Mouse (Mus musculus) liver, embryonic 14.5 days (tissue): Measurements from ENCODE around the gene Pus10. TPM values are rescaled to one million over a fixed set of nuclear protein-coding genes. Genes with fewer than 3 reads are reported as not detected.

Experiments
- ATAC-seq: fragments of 200-750 bp; cut with Nextera tagmentation; 2 replicates; pipeline ENCODE4 v1.8.0; 2017; ENCODE audit warnings: moderate number of reproducible peaks, mild to moderate bottlenecking, moderate library complexity; ENCODE audit not compliant: insufficient read depth
- DNase-seq, 3 experiments: peaks; one replicate each; pipeline ENCODE4 v3.0.0-alpha.2; 2012 to 2013; ENCODE audit warnings: low read depth in 3 of 3, low spot score in 3 of 3
- H3K27ac ChIP-seq: fragments of 300-500 bp; sonication (generic); 2 replicates; pipeline ENCODE4 v1.5.1; 2014; ENCODE audit warnings: moderate library complexity, mild to moderate bottlenecking, control low read depth, inconsistent platforms
- H3K27me3 ChIP-seq: fragments of 300-500 bp; sonication (generic); 2 replicates; pipeline ENCODE4 v1.6.1; 2014; ENCODE audit warnings: mild to moderate bottlenecking, low read length, moderate library complexity; ENCODE audit not compliant: control insufficient read depth, insufficient read depth
- H3K36me3 ChIP-seq: fragments of 300-500 bp; sonication (generic); replicated peaks from 2 replicates; pipeline ENCODE4 v1.6.1; 2014; ENCODE audit warnings: low read depth; ENCODE audit not compliant: control insufficient read depth, insufficient read depth
- H3K4me1 ChIP-seq, 2 experiments: fragments of 200-500 bp in 1 of 2; fragments of 300-500 bp in 1 of 2; sonication (generic) in 1 of 2; replicated peaks; 2 replicates each; pipeline ENCODE4 v1.6.1; 2012 to 2014; ENCODE audit warnings: antibody characterized with exemption in 1 of 2, inconsistent platforms in 1 of 2, low read length in 1 of 2; ENCODE audit not compliant: control insufficient read depth in 2 of 2, insufficient read depth in 2 of 2
- H3K4me2 ChIP-seq: fragments of 300-500 bp; sonication (generic); 2 replicates; pipeline ENCODE4 v1.6.1; 2014; ENCODE audit warnings: low read depth, mild to moderate bottlenecking, control low read depth, moderate library complexity
- H3K4me3 ChIP-seq, 2 experiments: fragments of 200-500 bp in 1 of 2; fragments of 300-500 bp in 1 of 2; sonication (generic) in 1 of 2; 2 replicates each; pipeline ENCODE4 v1.5.1; 2012 to 2014; ENCODE audit warnings: low read depth in 2 of 2, low read length in 2 of 2, mild to moderate bottlenecking in 2 of 2, control low read depth in 1 of 2, inconsistent platforms in 1 of 2, moderate library complexity in 1 of 2; ENCODE audit not compliant: insufficient read depth in 1 of 2
- H3K9ac ChIP-seq: fragments of 300-500 bp; sonication (generic); replicated peaks from 2 replicates; pipeline ENCODE4 v1.6.1; 2014; ENCODE audit warnings: mild to moderate bottlenecking, control low read depth, moderate library complexity
- H3K9me3 ChIP-seq: fragments of 300-500 bp; sonication (generic); 2 replicates; pipeline ENCODE4 v1.6.1; 2016; ENCODE audit warnings: low read length, mixed read lengths; ENCODE audit not compliant: control insufficient read depth
- CTCF ChIP-seq: IDR thresholded peaks from 2 replicates; pipeline ENCODE4 v1.5.1; 2016; ENCODE audit warnings: antibody characterized with exemption, low read depth, control low read depth
- EP300 ChIP-seq: IDR thresholded peaks from 2 replicates; pipeline ENCODE4 v1.6.1; 2016; ENCODE audit warnings: antibody characterized with exemption, low read depth
- WGBS: fragments of 180-500 bp; shearing (Covaris S2); extraction: QIAGEN DNeasy Blood & Tissue Kit; methylation state at CpG from one replicate; pipeline ENCODE4 v1.1.7; 2014; ENCODE audit not compliant: insufficient replicate concordance; 5-methylcytosine and 5-hydroxymethylcytosine counted together
- polyA plus RNA-seq, 2 experiments: library from polyadenylated mRNA; depleted of rRNA in 1 of 2; stranded (reverse) in 1 of 2; unstranded in 1 of 2; fragments of >200 nt; fragmentation: Nextera tagmentation in 1 of 2; extraction: Ambion mirVana in 1 of 2; gene quantifications; 2 replicates each; pipeline versions ENCODE4 v1.2.1 to v1.2.3; 2012 to 2014

Pus10 gene
- polyA plus RNA-seq, 2 experiments: 6.1 to 13.6 TPM

DNA sequence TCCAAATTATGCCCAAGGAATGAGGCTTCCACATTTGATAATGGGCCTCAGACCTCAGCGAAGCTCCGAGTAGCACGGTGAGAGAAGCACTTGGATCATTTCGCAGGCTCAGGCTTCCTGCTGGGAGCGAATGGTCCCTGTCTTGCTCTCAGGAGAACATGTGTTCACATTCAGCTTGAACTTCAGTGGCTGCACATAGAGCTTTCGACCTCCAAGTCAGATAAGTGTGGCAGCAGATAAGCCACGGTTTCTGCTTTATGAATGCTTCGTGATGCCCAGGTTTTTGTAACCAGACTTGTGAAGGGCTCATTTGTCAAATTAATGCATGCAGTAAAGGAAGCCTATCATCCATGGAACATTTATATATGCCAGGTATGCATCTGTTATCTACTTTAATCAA lies 30.9 kb upstream of the Pus10 start:
- H3K4me3 ChIP-seq: no peak overlapping the region
- ATAC-seq (no peak), DNase-seq (no peak)
- no peaks in the 10 kb centered on the region for H3K27me3 ChIP-seq
- peaks cover 4 to 9% of the 10 kb centered on the region in 2 experiments; a peak in 3 of 4 replicates for H3K4me1 ChIP-seq
- 47% methylated on average over 8 of the region's 8 CpGs for WGBS
- H3K9me3 ChIP-seq: no peaks in the 10 kb centered on the region
- H3K4me2 ChIP-seq: no peak overlapping the region
- no peak overlapping the region for H3K9ac ChIP-seq
- no peaks in the 10 kb centered on the region for H3K36me3 ChIP-seq
- no peak for TF ChIP-seq EP300
- no peak for TF ChIP-seq CTCF
- no peak overlapping the region for H3K27ac ChIP-seq

DNA sequence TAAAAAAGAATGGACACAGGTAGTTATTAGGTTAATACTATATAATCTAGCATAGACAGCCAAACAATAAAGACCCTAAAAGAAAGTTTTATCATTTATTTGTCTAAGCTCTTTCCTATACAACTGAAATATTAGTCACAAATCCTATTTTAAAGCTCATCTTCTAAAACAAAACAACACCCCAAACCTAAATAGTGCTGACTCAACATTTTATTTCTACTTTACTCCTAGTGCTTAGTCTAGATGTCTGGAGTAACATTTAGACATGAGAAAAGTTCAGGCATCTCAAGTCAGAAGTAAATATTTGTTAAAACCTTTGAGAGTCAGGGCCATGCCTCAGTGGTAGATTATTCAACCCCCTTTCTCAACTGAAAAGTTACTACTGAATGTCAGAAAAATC lies 18.0 kb upstream of the Pus10 start:
- H3K27ac ChIP-seq: no peak overlapping the region
- peaks cover 4% of the 10 kb centered on the region for H3K36me3 ChIP-seq
- no peak overlapping the region for H3K9ac ChIP-seq
- no peak for DNase-seq
- H3K4me2 ChIP-seq: no peak overlapping the region
- ATAC-seq: no peak
- no peaks in the 10 kb centered on the region for H3K9me3 ChIP-seq
- no peaks in the 10 kb centered on the region for H3K27me3 ChIP-seq
- no peaks in the 10 kb centered on the region for H3K4me1 ChIP-seq
- no peak for TF ChIP-seq EP300
- no peak for TF ChIP-seq CTCF
- no peak overlapping the region for H3K4me3 ChIP-seq

DNA sequence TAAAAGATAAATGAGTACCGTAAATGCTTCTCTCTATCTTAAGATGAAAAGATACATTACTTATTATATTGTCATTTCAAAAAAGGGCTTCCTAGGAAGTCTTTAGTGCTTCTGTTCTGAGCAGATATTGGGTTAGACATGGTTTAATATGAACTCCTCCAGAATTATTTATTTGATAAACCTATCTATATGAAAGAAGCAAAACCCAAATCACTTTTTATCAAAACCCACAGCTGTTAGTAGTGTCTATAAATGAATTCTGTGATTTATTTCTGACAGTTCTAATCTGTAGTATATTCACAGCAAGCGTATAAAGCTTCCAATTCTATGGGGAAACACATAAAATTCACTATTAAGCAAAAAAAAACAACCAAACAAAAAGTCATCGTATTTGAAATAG lies 17.6 kb upstream of the Pus10 start:
- Histone ChIP-seq H3K4me2 (no peak overlapping the region), H3K9me3 (no peaks in the 10 kb centered on the region), H3K27ac (no peak overlapping the region), H3K4me3 (no peak overlapping the region), H3K9ac (no peak overlapping the region), H3K4me1 (no peaks in the 10 kb centered on the region), H3K36me3 (peaks cover 4% of the 10 kb centered on the region), H3K27me3 (no peaks in the 10 kb centered on the region)
- TF ChIP-seq EP300 (no peak), CTCF (no peak)
- no peak for ATAC-seq
- WGBS: 73% methylated on average over 3 of the region's 3 CpGs
- no peak for DNase-seq

DNA sequence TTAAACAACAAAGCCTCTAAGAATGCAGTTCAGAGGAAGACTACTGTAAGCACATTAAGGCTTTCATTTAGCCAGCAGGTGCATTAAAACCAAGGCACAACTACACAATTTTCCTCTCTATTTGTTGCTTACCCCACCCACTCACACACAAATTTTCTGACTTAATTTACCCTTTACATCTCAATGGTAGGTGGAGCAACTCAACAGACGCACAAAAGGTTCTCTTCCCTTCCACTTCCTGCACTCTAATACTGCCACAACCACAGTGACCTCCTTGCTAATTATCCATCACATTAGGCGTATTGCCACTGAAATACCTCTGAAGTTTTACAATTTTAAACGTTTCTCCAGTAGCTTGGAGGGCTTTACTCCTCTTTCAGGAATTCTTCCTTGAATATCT lies 11.8 kb upstream of the Pus10 start:
- peaks cover 4% of the 10 kb centered on the region for H3K36me3 ChIP-seq
- H3K27me3 ChIP-seq: no peaks in the 10 kb centered on the region
- no peak for ATAC-seq
- no peak overlapping the region for H3K9ac ChIP-seq
- no peaks in the 10 kb centered on the region for H3K9me3 ChIP-seq
- no peak overlapping the region for H3K4me3 ChIP-seq
- no peak overlapping the region for H3K27ac ChIP-seq
- no peak overlapping the region for H3K4me2 ChIP-seq
- H3K4me1 ChIP-seq: 0 out of 4 replicates have a peak, but pooled peaks cover 0 to 1% of the 10 kb centered on the region in 2 experiments
- TF ChIP-seq EP300: no peak
- no peak for TF ChIP-seq CTCF
- WGBS: 67% methylated on average over 3 of the region's 3 CpGs
- no peak for DNase-seq

DNA sequence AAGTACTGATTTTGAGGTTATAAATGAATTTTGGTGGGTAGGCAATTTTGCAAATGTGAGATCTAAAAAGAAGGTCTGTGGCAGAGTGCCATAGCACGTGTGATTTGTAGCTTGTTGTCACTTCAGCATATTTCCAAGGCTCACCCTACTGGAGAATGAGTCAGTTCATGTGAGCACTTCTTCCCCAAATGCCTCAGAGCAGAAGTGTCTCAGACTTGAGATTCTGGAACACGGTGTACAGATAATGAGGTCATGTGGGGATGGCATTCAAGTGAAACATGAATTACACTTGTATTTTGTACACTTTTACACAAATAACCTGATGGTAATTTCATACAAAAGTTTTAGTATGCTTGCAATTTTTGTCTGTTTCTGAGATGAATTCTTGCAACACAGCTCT lies 7.7 kb upstream of the Pus10 start:
- Histone ChIP-seq H3K27me3 (no peaks in the 10 kb centered on the region), H3K9ac (no peak overlapping the region), H3K4me2 (no peak overlapping the region), H3K4me1 (peaks cover 0 to 2% of the 10 kb centered on the region in 2 experiments; a peak in 1 of 4 replicates), H3K27ac (no peak overlapping the region), H3K9me3 (no peaks in the 10 kb centered on the region), H3K36me3 (no peaks in the 10 kb centered on the region), H3K4me3 (no peak overlapping the region)
- ATAC-seq (no peak), DNase-seq (no peak)
- WGBS: 42% methylated on average over 2 of the region's 2 CpGs
- TF ChIP-seq CTCF (no peak), EP300 (no peak)

DNA sequence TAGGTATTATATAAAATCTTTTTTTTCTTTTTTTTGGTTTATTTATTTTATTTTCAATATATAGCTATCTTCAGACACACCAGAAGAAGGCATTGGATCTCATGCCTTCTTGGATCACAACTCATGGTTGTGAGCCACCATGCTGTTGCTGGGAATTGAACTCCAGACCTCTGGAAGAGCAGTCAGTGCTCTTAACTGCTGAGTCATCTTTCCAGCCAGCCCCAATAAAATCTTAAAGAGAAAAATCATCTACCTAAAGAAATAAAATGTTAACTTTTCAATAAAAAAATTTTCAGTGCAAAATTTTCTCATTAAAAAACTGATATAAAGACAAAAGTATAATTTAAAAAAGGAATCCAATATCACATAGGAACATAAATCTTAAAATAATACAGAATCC lies 1.2 kb upstream of the Pus10 start:
- no peak overlapping the region for H3K27ac ChIP-seq
- H3K36me3 ChIP-seq: no peaks in the 10 kb centered on the region; the same call in 1 of the 2 replicates
- H3K9me3 ChIP-seq: no peaks in the 10 kb centered on the region
- no peaks in the 10 kb centered on the region for H3K27me3 ChIP-seq
- H3K9ac ChIP-seq: no peak overlapping the region
- H3K4me2 ChIP-seq: no peak overlapping the region
- peaks cover 0 to 6% of the 10 kb centered on the region in 2 experiments; a peak in 2 of 4 replicates for H3K4me1 ChIP-seq
- TF ChIP-seq CTCF: no peak
- TF ChIP-seq EP300: no peak
- ATAC-seq (no peak), DNase-seq (no peak)
- no peak overlapping the region for H3K4me3 ChIP-seq
